Mouse (Mus musculus) neural tube, embryonic 12.5 days (tissue): ENCODE data around the gene Vps13d. TPM values are rescaled to one million over a fixed set of nuclear protein-coding genes. Genes with fewer than 3 reads are reported as not detected.
A peak's percentile ranks its signal among the peaks of the same experiment; 100 is the strongest.

Source experiments
- ATAC-seq: fragments of 200-750 bp; cut with Nextera tagmentation; 2 replicates; pipeline ENCODE4 v1.8.0; 2017; ENCODE audit warnings: low read depth, mild to moderate bottlenecking, moderate TSS enrichment, moderate library complexity; ENCODE audit not compliant: low FRiP score
- H3K27ac ChIP-seq: fragments of 300-500 bp; sonication (generic); 2 replicates; pipeline ENCODE4 v1.5.1; 2016
- H3K27me3 ChIP-seq: fragments of 300-500 bp; sonication (generic); replicated peaks from 2 replicates; pipeline ENCODE4 v1.6.1; 2016; ENCODE audit warnings: mild to moderate bottlenecking
- H3K36me3 ChIP-seq: fragments of 300-500 bp; sonication (generic); 2 replicates; pipeline ENCODE4 v1.6.1; 2016; ENCODE audit warnings: mild to moderate bottlenecking
- H3K4me1 ChIP-seq: fragments of 300-500 bp; sonication (generic); 2 replicates; pipeline ENCODE4 v1.6.1; 2016
- H3K4me2 ChIP-seq: fragments of 300-500 bp; sonication (generic); replicated peaks from 2 replicates; pipeline ENCODE4 v1.6.1; 2016; ENCODE audit warnings: mild to moderate bottlenecking
- H3K4me3 ChIP-seq: fragments of 300-500 bp; sonication (generic); 2 replicates; pipeline ENCODE4 v1.5.1; 2016
- H3K9ac ChIP-seq: fragments of 300-500 bp; sonication (generic); 2 replicates; pipeline ENCODE4 v1.6.1; 2016; ENCODE audit warnings: mild to moderate bottlenecking
- H3K9me3 ChIP-seq: fragments of 300-500 bp; sonication (generic); 2 replicates; pipeline ENCODE4 v1.6.1; 2016; ENCODE audit warnings: mild to moderate bottlenecking
- WGBS: fragments of 180-500 bp; shearing (Covaris S2); methylation state at CpG from one replicate; pipeline ENCODE4 v1.1.7; 2016; 5-methylcytosine and 5-hydroxymethylcytosine counted together
- polyA plus RNA-seq: library from polyadenylated mRNA; unstranded; fragments of >200 nt; fragmentation: Nextera tagmentation; extraction: Ambion mirVana; gene quantifications from 2 replicates; pipeline ENCODE4 v1.2.1, GENCODE M21; 2016

Vps13d gene
- polyA plus RNA-seq, 1 experiment from 2014 or later = 9.3 TPM

DNA sequence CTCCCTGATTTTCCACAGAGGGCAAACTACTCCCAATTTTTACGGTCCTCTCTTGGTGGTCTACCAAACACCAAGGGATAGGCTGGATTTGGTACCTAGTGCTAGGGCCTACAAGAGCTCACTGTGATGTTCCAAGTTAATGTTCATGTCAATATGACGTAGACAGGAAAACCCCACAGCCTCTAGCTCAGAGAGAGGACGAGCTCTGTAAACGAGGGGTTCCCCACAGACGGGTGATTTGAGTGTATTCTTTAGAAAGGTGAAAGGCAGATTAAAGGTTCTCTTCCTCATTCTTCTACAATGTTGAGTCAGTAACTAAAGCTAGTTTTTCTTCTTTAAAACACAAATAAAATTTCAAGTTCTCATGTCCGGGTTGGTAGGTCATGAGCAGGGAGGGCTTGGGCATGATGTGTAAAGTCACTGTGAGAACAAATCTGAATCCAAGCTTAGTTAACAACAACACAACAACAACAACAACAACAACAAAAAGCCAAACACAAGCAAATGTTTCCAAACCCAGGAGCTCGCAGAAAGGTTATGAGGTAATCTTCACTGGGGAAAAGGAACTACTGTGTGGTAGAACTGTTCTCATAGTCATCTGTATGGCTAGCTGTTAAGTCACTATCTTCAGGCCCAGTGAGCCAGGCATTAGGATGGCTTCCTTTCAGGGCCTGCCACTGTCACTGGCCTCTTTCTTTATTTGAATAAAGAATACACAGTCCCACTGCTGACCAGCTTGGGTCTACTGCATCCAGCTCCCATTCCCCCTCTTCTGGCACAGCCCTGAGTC lies 208.6 kb downstream of the Vps13d start:
- no peak for ATAC-seq
- Histone ChIP-seq H3K9me3 (no peaks in the 10 kb centered on the region), H3K4me3 (no peak overlapping the region), H3K27ac (no peak overlapping the region), H3K4me2 (no peak overlapping the region), H3K27me3 (no peaks in the 10 kb centered on the region), H3K36me3 (no peaks in the 10 kb centered on the region), H3K9ac (no peak overlapping the region), H3K4me1 (peaks cover 25% of the 10 kb centered on the region)
- WGBS = 93% methylated on average over 7 of the region's 7 CpGs

DNA sequence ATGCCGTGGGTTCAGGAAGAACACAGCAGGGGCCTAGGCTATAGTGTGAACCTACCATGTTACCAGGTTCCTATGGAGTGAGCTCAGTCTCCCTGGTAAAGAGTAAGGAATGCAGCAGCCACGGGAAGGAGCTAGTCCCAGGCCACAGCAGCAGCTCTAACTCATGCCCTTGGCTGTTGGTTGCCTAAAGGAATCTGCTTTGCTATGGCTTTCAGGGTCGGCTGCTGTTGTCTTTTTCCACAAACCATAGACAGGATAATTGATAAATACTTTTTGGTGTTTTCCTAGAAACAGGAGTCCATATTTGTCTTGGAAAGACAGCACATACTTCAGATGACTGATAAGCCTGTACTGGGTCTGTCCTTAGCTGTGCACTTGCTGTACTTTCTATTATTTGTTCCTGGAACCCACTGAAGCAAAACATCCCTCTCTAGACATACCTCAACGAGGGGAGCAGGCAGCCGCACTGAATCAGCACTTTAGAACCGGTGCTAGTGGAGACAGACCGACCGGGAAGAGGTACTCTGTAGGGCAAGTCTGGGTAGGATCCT lies 210.9 kb downstream of the Vps13d start:
- Histone ChIP-seq H3K27ac (no peak overlapping the region), H3K9me3 (no peaks in the 10 kb centered on the region), H3K4me3 (no peak overlapping the region), H3K36me3 (no peaks in the 10 kb centered on the region), H3K9ac (no peak overlapping the region), H3K4me2 (no peak overlapping the region), H3K27me3 (no peaks in the 10 kb centered on the region), H3K4me1 (peaks cover 8% of the 10 kb centered on the region)
- WGBS = 46% methylated on average over 8 of the region's 8 CpGs
- ATAC-seq = 0 out of 2 replicates have a peak, but pooled peaks have one; percentile 19

DNA sequence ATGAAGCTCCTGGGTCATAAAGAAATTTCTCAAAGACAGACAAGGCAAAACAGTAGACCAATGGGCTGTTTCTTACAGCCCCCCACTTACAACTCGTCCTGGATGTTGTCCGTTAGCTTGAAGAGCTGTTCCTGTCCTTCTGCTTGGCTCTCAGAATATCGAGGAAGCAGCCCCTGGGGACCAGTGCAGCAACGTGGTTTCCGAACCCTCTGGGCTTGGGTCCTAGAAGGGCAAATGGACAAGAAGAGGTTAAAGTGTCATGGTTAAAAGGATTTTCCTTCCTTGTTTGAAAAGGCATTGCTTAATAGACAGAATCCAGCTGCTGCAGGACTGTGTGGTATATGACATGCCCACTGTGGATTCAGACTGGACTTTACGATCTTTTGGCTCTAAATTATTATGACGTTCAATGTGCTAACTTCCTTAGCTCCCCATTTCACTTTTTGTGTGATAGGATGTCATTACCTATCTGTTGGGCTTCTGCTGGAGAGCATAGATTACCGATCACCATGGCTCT lies 211.5 kb downstream of the Vps13d start:
- Histone ChIP-seq H3K9ac (no peak overlapping the region), H3K4me2 (no peak overlapping the region), H3K36me3 (no peaks in the 10 kb centered on the region), H3K4me3 (no peak overlapping the region), H3K27me3 (no peaks in the 10 kb centered on the region), H3K9me3 (no peaks in the 10 kb centered on the region), H3K4me1 (peaks cover 2% of the 10 kb centered on the region; the same call in 1 of the 2 replicates), H3K27ac (no peak overlapping the region)
- WGBS = 57% methylated on average over 8 of the region's 8 CpGs
- ATAC-seq = no peak

DNA sequence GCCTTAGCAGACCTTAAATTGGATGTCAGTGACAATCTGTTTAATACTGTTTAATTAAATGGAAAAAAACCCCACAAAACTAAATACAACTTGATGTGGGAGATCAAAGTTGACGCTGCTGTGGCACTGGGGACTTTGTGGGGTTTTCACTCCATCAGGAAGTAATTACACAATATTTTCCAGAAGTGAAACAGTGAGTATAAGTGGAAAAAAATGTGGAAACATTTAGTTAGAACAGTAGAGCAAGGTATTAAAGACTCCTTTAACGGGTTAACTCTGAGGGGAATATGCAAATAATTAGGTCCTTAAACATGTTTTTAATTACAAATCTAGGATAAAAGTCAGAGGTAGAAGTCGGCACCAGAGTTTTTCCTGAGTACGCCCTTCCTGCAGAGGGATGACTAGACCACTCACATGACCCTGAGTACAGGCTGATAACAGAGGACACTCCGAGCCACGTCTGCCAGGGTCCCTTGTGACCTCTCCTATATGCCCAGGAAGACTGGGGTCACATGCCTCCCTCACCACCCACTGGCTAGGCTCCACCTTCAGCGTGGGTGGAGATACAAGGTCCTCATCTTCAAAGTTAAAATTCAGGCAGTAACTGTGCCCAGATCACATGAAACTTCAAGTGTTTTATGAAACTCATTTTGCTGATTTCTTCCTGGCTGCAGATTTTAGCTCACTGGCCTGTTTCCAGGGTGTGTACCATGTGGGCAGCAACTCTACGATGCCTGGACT lies 213.8 kb downstream of the Vps13d start:
- Histone ChIP-seq H3K9me3 (no peaks in the 10 kb centered on the region), H3K27me3 (no peaks in the 10 kb centered on the region), H3K36me3 (no peaks in the 10 kb centered on the region), H3K4me3 (no peak overlapping the region), H3K4me2 (no peak overlapping the region), H3K9ac (no peak overlapping the region), H3K4me1 (no peaks in the 10 kb centered on the region), H3K27ac (no peak overlapping the region)
- no peak for ATAC-seq
- 64% methylated on average over 8 of the region's 8 CpGs for WGBS

DNA sequence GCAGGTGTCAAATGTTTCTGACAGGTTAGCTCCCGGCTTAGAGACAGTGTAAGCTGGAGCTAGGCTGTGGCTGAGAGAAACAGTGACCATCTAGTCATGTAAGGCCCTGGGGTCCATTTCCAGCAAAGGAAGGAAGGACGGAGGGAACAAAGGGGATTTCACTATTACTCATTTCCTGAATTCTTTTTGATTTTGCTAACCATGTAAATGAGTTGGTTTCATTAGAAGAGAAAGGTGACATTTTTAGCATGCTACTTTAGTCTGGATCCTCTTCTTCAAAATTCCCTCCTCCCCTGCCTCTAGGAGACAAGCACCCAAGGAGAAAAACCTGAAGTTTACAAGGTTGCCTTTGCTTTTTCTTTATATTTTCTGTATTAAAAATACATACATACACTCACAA lies 214.7 kb downstream of the Vps13d start:
- H3K36me3 ChIP-seq = no peaks in the 10 kb centered on the region
- no peak overlapping the region for H3K27ac ChIP-seq
- no peak for ATAC-seq
- peaks cover 6% of the 10 kb centered on the region; the same call in 1 of the 2 replicates for H3K4me1 ChIP-seq
- no peaks in the 10 kb centered on the region for H3K9me3 ChIP-seq
- no peak overlapping the region for H3K9ac ChIP-seq
- H3K4me3 ChIP-seq = no peak overlapping the region
- H3K27me3 ChIP-seq = no peaks in the 10 kb centered on the region
- H3K4me2 ChIP-seq = no peak overlapping the region
- 79% methylated on average over 2 of the region's 2 CpGs for WGBS

DNA sequence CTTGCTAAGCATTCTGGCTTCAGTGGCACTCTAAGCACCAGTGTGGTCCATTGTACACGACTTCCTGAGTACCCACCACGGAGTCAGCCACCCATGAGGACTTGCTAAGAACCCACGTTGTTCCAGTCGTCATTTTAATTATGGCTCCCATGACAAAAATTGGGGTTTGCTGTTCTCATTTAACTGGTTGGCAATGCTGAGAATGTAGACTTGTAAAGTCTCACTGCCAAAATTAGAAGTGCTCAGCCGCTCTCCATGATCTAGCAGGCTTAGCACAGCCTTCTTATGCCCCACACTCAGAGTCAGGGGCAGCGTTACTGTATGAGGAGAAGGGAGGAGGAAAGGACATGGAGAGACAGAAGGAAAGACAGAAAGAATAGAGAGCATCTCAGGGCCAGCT lies 216.8 kb downstream of the Vps13d start:
- Histone ChIP-seq H3K9ac (no peak overlapping the region), H3K27ac (no peak overlapping the region), H3K4me1 (peaks cover 6% of the 10 kb centered on the region; the same call in 1 of the 2 replicates), H3K4me3 (no peak overlapping the region), H3K36me3 (no peaks in the 10 kb centered on the region), H3K4me2 (no peak overlapping the region), H3K9me3 (no peaks in the 10 kb centered on the region), H3K27me3 (no peaks in the 10 kb centered on the region)
- ATAC-seq = no peak
- WGBS = 87% methylated on average over 6 of the region's 6 CpGs

DNA sequence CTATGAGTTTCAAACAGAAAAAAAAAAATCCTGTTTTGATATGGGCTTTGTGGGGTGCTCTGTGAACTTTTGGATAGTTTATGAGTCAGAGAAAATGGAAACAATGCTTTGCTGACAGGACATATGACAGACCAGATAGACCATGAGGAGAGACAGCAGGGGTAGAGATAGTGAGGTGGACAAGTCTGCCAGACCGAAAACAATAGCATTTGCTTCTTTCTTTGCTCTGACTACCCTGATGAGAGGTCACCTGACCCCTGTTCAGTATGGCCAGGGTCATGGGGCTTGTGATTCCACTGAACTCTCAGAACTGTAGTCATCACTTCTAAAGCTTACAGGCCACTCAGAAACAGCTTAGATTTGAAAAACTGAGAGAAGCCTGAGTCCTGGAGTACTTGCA lies 217.7 kb downstream of the Vps13d start:
- no peak overlapping the region for H3K4me2 ChIP-seq
- 74% methylated on average over 1 of the region's 1 CpGs for WGBS
- no peak for ATAC-seq

DNA sequence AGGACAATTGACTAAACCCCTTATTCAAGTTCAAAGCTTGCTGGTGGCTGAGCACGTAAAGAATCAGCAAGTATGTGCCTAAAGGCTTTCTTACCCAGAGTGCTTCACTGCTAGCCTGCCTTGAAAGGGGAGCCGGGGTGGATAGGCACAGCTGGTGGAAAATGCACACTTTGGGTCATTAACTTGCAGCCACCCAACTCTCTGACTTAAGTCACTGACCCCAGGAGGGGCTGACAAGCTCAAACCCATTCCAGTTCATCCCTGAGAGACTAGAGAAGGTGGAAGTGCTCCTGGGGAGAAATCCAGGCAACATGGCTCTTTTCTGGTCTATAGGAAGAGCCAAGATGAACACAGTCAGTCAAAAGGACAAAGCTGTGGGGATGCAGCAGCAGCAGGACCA lies 219.3 kb downstream of the Vps13d start:
- no peaks in the 10 kb centered on the region for H3K9me3 ChIP-seq
- no peak overlapping the region for H3K9ac ChIP-seq
- peaks cover 6% of the 10 kb centered on the region; the same call in 1 of the 2 replicates for H3K4me1 ChIP-seq
- 22% methylated on average over 2 of the region's 2 CpGs for WGBS
- H3K4me2 ChIP-seq = no peak overlapping the region
- H3K27me3 ChIP-seq = no peaks in the 10 kb centered on the region
- H3K36me3 ChIP-seq = no peaks in the 10 kb centered on the region
- no peak overlapping the region for H3K4me3 ChIP-seq
- ATAC-seq = no peak
- H3K27ac ChIP-seq = no peak overlapping the region

More for the DNA sequence above, 217.7 kb downstream of the Vps13d start:
- H3K27ac ChIP-seq = no peak overlapping the region
- no peaks in the 10 kb centered on the region for H3K9me3 ChIP-seq
- H3K36me3 ChIP-seq = no peaks in the 10 kb centered on the region
- H3K4me1 ChIP-seq = peaks cover 6% of the 10 kb centered on the region; the same call in 1 of the 2 replicates
- no peak overlapping the region for H3K4me3 ChIP-seq
- H3K9ac ChIP-seq = no peak overlapping the region
- no peaks in the 10 kb centered on the region for H3K27me3 ChIP-seq

DNA sequence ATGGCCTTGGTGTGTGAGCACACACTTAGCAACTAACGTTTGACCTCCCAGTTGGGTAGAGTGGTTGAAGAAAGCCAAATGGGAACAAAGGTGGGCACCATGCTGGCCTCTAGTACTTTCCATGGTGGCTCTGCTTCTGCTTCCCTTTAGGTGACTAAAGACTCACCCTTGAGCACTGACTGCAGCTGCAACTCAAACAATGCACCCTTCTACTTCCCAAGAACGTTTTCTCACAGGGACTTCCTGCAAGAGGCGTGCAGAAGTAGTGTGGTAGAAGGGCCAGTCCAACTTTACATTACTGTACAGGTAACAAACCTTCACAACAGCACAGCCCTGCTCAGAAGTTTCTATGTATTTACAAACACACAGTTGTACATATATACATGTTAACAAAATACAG lies 220.3 kb downstream of the Vps13d start:
- Histone ChIP-seq H3K36me3 (peaks cover 6% of the 10 kb centered on the region; the same call in 1 of the 2 replicates), H3K4me3 (no peak overlapping the region), H3K9ac (no peak overlapping the region), H3K9me3 (no peaks in the 10 kb centered on the region), H3K27ac (no peak overlapping the region), H3K4me1 (peaks cover 6% of the 10 kb centered on the region; the same call in 1 of the 2 replicates), H3K27me3 (no peaks in the 10 kb centered on the region), H3K4me2 (no peak overlapping the region)
- 80% methylated on average over 3 of the region's 3 CpGs for WGBS
- ATAC-seq = no peak

DNA sequence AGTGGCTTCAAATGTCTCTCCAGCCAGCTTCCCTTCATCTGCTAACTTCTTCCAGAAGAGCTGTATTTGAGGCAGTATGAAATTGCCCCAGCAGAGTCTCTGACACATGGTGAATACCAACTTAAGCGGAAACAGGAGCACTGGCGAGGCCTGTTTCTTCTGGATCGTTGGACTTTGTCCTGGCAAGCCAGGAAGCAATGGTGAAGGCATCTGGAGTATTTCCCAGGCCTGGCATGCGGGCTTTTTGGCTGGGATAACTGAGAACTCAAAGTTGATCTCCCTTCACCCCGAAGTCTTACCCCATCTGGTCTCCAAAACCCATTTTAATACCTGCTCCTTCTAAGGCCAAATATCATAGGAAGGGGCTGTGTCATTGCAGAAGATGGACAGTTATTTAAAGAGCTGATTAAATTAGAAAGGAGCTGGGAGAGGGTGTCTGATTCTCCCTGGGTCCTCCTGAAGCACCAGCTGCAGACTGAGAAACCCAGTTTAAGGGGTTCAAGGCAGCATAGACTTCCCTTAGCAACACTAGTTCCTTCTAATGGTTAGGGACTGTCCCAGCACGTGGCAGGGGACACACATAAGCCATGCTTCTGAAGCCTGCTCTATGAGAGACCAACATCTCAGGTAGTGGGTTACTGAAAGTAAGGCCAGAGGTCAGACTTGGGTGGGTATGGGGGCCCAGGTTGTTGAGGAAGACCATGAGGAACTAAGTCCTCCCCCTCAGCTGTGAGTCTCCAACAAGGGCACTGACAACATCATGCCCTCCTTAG lies 221.7 kb downstream of the Vps13d start:
- no peak overlapping the region for H3K4me2 ChIP-seq
- H3K4me1 ChIP-seq = peaks cover 6% of the 10 kb centered on the region; the same call in 1 of the 2 replicates
- no peak overlapping the region for H3K4me3 ChIP-seq
- H3K36me3 ChIP-seq = peaks cover 6% of the 10 kb centered on the region; the same call in 1 of the 2 replicates
- 81% methylated on average over 6 of the region's 6 CpGs for WGBS
- H3K9ac ChIP-seq = no peak overlapping the region
- H3K9me3 ChIP-seq = no peaks in the 10 kb centered on the region
- no peaks in the 10 kb centered on the region for H3K27me3 ChIP-seq
- ATAC-seq = no peak
- no peak overlapping the region for H3K27ac ChIP-seq

DNA sequence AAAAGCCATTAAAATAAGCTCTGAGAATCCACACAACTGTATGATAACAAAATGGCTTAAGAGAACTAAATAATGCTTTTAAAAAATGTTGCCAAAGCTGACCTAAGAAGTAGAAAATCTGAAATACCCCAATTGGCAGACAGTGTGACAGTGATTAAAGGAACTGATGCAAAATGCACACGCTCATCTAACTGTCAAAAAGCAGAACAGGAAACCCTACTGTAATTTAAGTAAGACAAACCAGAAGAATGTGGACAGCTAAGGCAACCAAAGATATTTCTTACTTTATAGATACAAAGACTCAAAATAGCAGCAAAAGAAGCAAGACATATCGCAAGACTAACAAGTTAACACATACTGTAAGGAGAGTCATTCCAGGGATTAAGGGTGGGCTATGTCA lies 223.8 kb downstream of the Vps13d start:
- H3K27ac ChIP-seq = no peak overlapping the region
- no peaks in the 10 kb centered on the region for H3K27me3 ChIP-seq
- no peak overlapping the region for H3K4me2 ChIP-seq
- 95% methylated on average over 2 of the region's 2 CpGs for WGBS
- no peaks in the 10 kb centered on the region for H3K9me3 ChIP-seq
- no peak overlapping the region for H3K4me3 ChIP-seq
- peaks cover 6% of the 10 kb centered on the region; the same call in 1 of the 2 replicates for H3K36me3 ChIP-seq
- peaks cover 6% of the 10 kb centered on the region; the same call in 1 of the 2 replicates for H3K4me1 ChIP-seq
- H3K9ac ChIP-seq = no peak overlapping the region
- no peak for ATAC-seq
